Mouse (Mus musculus) heart, adult 2 months (tissue): Measurements from ENCODE around the gene Smok3b. TPM values are rescaled to one million over a fixed set of nuclear protein-coding genes. Genes with fewer than 3 reads are reported as not detected.

ENCODE experiments used
- DNase-seq, 2 experiments: peaks; one replicate each; pipeline ENCODE4 v3.0.0; 2021
- H3K27ac ChIP-seq: fragments of 200-600 bp; 2 replicates; pipeline ENCODE4 v1.8.1; 2022
- H3K27me3 ChIP-seq: fragments of 200-500 bp; 2 replicates; pipeline ENCODE4 v1.6.1; 2012; ENCODE audit warnings: mild to moderate bottlenecking, low read length, inconsistent platforms, mixed read lengths; ENCODE audit not compliant: control insufficient read depth, insufficient read depth
- H3K36me3 ChIP-seq: fragments of 200-500 bp; 2 replicates; pipeline ENCODE4 v1.6.1; 2012; ENCODE audit warnings: low read length, inconsistent platforms; ENCODE audit not compliant: control insufficient read depth, insufficient read depth
- H3K4me1 ChIP-seq: fragments of 200-500 bp; 2 replicates; pipeline ENCODE4 v1.6.1; 2011; ENCODE audit warnings: low read length; ENCODE audit not compliant: control insufficient read depth, insufficient read depth
- H3K4me3 ChIP-seq: fragments of 200-600 bp; 2 replicates; pipeline ENCODE4 v1.8.1; 2022
- H3K79me2 ChIP-seq: fragments of 200-500 bp; replicated peaks from 2 replicates; pipeline ENCODE4 v1.6.1; 2012; ENCODE audit warnings: mild to moderate bottlenecking, inconsistent platforms, low read length, moderate library complexity, mixed read lengths; ENCODE audit not compliant: control insufficient read depth, insufficient read depth
- H3K9ac ChIP-seq: fragments of 200-500 bp; 2 replicates; pipeline ENCODE4 v1.6.1; 2012; ENCODE audit warnings: low read depth, mild to moderate bottlenecking, control low read depth, inconsistent platforms, low read length, mixed read lengths
- CTCF ChIP-seq: fragments of 200-600 bp; IDR thresholded peaks from 2 replicates; pipeline ENCODE4 v1.8.1; 2022; ENCODE audit warnings: antibody characterized with exemption, mild to moderate bottlenecking, moderate library complexity
- EP300 ChIP-seq: fragments of 200-500 bp; IDR thresholded peaks from 2 replicates; pipeline ENCODE4 v1.6.1; 2011; ENCODE audit warnings: low read depth, low read length, control low read depth; ENCODE audit not compliant: insufficient read depth
- POLR2A ChIP-seq: fragments of 200-500 bp; IDR thresholded peaks from 2 replicates; pipeline ENCODE4 v1.6.1; 2011; ENCODE audit warnings: mild to moderate bottlenecking, low read depth, low read length, control low read depth; ENCODE audit not compliant: insufficient read depth
- WGBS: fragments of 180-500 bp; shearing (Covaris S2); methylation state at CpG from one replicate; pipeline ENCODE4 v1.1.7; 2018; 5-methylcytosine and 5-hydroxymethylcytosine counted together
- intact Hi-C: fragments of 180-260 bp; cut with DNase I; formaldehyde crosslinking; loops from one replicate; pipeline ENCODE4 v1.15.1; 2025
- polyA plus RNA-seq: library from polyadenylated mRNA; depleted of rRNA; stranded (reverse); fragments of >200 nt; gene quantifications from 2 replicates; pipeline ENCODE4 v1.2.3, GENCODE M21; 2012
- total RNA-seq, 2 experiments: library from RNA; stranded (reverse); gene quantifications; 2 replicates each; pipeline ENCODE4 v1.2.3; 2021

Gene Smok3b
- total and polyA plus RNA-seq, 3 experiments = not detected

- no peak overlapping the region for H3K27ac ChIP-seq
- H3K79me2 ChIP-seq = no peaks in the 10 kb centered on the region
- H3K4me3 ChIP-seq = no peak overlapping the region
- DNase-seq = no peak
- no peaks in the 10 kb centered on the region for H3K36me3 ChIP-seq
- 78% methylated on average over 2 of the region's 2 CpGs for WGBS
- no peak overlapping the region for H3K9ac ChIP-seq
- TF ChIP-seq POLR2A (no peak), CTCF (no peak), EP300 (no peak)
- H3K4me1 ChIP-seq = no peaks in the 10 kb centered on the region
- no peaks in the 10 kb centered on the region for H3K27me3 ChIP-seq
- intact Hi-C loops = no loop called here
These were observed 42.1 kb upstream of the Smok3b start for GRCm38 (mm10) chr5:137979081-137979480.

DNA sequence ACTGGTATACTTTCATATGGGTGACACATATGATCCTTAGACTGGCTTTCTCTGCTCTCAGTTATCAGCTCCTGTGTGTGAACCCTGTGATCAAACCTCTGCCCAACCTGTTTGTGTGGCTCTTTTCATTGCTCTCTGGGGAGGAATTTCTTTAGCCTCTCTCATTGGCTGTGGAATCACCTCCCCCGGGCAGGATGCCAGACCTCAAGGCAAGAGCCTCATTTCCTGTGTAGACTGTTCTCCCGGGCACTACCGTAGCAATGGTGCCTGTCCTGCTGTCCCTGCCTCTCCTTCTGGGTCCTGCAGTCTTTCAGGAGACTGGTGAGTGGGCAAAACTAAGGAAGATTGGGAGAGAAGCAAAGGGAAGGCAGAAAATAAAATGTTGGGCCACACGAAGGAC is 39.9 kb upstream of the Smok3b start, which contains the start of gene Azgp1:
Azgp1 (plus strand) TSS at position 221 of the 400 bp plus-strand sequence.
- H3K27ac ChIP-seq = no peak within 1 kb of the TSS
- no peak for TF ChIP-seq CTCF
- TF ChIP-seq POLR2A = no peak
- TF ChIP-seq EP300 = no peak
- no peaks in the 10 kb centered on the region for H3K36me3 ChIP-seq
- H3K27me3 ChIP-seq = no peaks in the 10 kb centered on the region
- DNase-seq = no peak
- no peaks in the 10 kb centered on the region for H3K79me2 ChIP-seq
- 48% methylated on average over 4 of the region's 4 CpGs for WGBS
- H3K9ac ChIP-seq = no peak within 1 kb of the TSS
- intact Hi-C loops = no loop called here
- H3K4me3 ChIP-seq = no peak within 1 kb of the TSS
- H3K4me1 ChIP-seq = no peaks in the 10 kb centered on the region

GRCm38 (mm10) chr5:137986351-137986750 is 34.9 kb upstream of the Smok3b start:
- H3K4me3 ChIP-seq = no peak overlapping the region
- TF ChIP-seq CTCF (no peak), EP300 (no peak), POLR2A (no peak)
- no peaks in the 10 kb centered on the region for H3K36me3 ChIP-seq
- DNase-seq = no peak
- 76% methylated on average over 1 of the region's 1 CpGs for WGBS
- no peak overlapping the region for H3K9ac ChIP-seq
- intact Hi-C loops = no loop called here
- H3K79me2 ChIP-seq = no peaks in the 10 kb centered on the region
- H3K4me1 ChIP-seq = no peaks in the 10 kb centered on the region
- no peak overlapping the region for H3K27ac ChIP-seq
- no peaks in the 10 kb centered on the region for H3K27me3 ChIP-seq

DNA sequence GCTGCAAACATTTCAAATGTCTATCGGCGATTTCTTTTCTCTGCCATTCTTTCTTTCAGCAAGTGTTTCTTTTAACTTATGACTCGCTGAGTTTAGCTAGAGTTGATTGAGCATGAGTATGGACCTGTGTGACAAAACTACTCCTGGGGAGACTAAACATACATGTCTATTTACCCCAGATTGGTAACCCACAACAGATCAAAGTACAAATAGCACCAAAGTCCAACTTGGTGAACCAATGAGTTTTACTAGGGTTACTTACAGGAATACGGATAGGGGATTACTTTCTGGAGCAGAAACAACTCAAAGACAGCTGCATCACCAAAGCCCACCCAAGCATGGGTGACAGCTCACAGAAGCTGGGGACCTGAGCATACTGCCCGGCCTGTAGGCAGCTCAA is 11.8 kb upstream of the Smok3b start:
- Histone ChIP-seq H3K4me1 (no peaks in the 10 kb centered on the region), H3K79me2 (no peaks in the 10 kb centered on the region), H3K27ac (no peak overlapping the region), H3K36me3 (no peaks in the 10 kb centered on the region), H3K4me3 (no peak overlapping the region), H3K9ac (no peak overlapping the region), H3K27me3 (no peaks in the 10 kb centered on the region)
- intact Hi-C loops = no loop called here
- no peak for DNase-seq
- TF ChIP-seq EP300 (no peak), CTCF (no peak), POLR2A (no peak)
- 86% methylated on average over 5 of the region's 5 CpGs for WGBS

GRCm38 (mm10) chr5:138012382-138012781 is 8.8 kb upstream of the Smok3b start:
- intact Hi-C loops = no loop called here
- no peaks in the 10 kb centered on the region for H3K79me2 ChIP-seq
- WGBS = 76% methylated on average over 5 of the region's 5 CpGs

DNA sequence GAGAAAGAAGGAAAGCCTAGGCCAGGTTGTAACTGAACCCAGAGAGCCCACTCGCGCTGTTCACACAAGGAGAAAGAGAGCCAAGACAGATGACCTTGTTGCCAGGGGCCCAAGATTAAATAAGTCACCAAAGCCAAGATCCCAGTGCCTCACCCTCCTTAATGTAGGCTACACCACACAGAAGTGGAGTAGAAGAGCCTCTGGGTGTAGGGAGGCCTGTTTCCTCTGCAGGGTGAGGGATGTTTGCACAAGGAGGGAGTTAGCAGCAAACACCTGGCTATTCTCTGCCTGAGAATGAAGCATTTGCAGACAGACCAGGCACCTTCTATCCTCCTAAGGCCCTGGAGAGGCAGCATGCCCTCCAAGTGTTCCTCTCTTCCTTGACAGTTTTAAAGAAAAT is 4.7 kb upstream of the Smok3b start:
- Histone ChIP-seq H3K36me3 (no peaks in the 10 kb centered on the region), H3K27me3 (no peaks in the 10 kb centered on the region), H3K27ac (no peak overlapping the region), H3K4me3 (no peak overlapping the region), H3K79me2 (no peaks in the 10 kb centered on the region), H3K4me1 (no peaks in the 10 kb centered on the region), H3K9ac (no peak overlapping the region)
- TF ChIP-seq EP300 (no peak), CTCF (no peak), POLR2A (no peak)
- WGBS = 94% methylated on average over 2 of the region's 2 CpGs
- intact Hi-C loops = no loop called here
- no peak for DNase-seq

More at GRCm38 (mm10) chr5:138012382-138012781, 8.8 kb upstream of the Smok3b start:
- DNase-seq = no peak
- no peaks in the 10 kb centered on the region for H3K27me3 ChIP-seq
- no peak overlapping the region for H3K4me3 ChIP-seq
- TF ChIP-seq EP300 (no peak), POLR2A (no peak), CTCF (no peak)
- H3K27ac ChIP-seq = no peak overlapping the region
- H3K4me1 ChIP-seq = no peaks in the 10 kb centered on the region
- H3K9ac ChIP-seq = no peak overlapping the region
- no peaks in the 10 kb centered on the region for H3K36me3 ChIP-seq
